Mouse (Mus musculus) lung, postnatal 14 days (tissue): ENCODE data around the gene Ccdc175.

Experiments used
- DNase-seq: peaks from one replicate; pipeline ENCODE4 v3.0.0; 2021

Ccdc175 gene

GRCm38 (mm10) chr12:72096966-72097365, 87.9 kb downstream of the Ccdc175 start:
- no peak for DNase-seq

GRCm38 (mm10) chr12:72089802-72090201, 95.0 kb downstream of the Ccdc175 start:
- DNase-seq = no peak

- DNase-seq = no peak
Observed at GRCm38 (mm10) chr12:72086166-72086825, 98.5 kb downstream of the Ccdc175 start.

GRCm38 (mm10) chr12:72085329-72086165, 99.3 kb downstream of the Ccdc175 start, which contains the start of the genes L3hypdh and Jkamp:
L3hypdh (minus strand) TSS chr12:72085439.
Jkamp (plus strand) TSS chr12:72085589.
- DNase-seq = peak; percentile 99

DNA sequence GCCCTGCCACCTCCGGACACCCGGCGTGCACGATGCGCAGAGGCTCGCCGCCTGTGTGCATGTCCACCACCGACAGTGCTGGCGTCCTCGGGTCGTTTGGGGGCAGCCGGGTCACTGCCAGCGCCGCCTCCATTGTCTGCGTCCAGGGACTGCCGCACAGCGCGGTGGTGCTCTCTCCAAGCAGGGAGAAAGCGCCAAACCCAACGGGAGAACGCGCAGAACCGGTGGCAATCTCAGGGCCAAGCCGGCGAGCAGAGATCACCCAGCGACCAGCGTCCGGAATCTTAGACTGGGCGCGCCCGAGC, 99.9 kb downstream of the Ccdc175 start:
- DNase-seq = no peak

GRCm38 (mm10) chr12:72084261-72085023, 100.4 kb downstream of the Ccdc175 start:
- peak; percentile 44 for DNase-seq

GRCm38 (mm10) chr12:72083265-72083664, 101.6 kb downstream of the Ccdc175 start:
- no peak for DNase-seq

DNA sequence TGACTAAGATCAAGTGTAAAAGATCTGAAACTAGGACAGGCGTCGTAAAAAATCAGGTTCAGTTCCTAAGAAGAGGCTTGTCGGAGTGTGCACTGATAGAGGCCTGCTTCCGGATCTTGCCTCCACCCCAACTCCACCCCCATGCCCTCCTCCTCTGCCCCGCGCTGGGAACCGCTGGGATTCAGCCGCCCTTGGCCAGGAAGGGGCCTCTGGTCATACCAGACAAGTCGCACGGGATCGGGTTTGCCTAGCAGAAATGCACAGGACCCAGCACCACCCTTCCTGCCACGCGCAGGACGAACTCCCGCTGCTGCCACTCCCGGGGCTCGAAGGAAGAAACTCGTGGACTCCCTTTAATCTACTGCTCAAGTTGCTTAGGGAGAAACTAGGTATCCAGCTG, 102.5 kb downstream of the Ccdc175 start:
- DNase-seq = peak; percentile 23

DNA sequence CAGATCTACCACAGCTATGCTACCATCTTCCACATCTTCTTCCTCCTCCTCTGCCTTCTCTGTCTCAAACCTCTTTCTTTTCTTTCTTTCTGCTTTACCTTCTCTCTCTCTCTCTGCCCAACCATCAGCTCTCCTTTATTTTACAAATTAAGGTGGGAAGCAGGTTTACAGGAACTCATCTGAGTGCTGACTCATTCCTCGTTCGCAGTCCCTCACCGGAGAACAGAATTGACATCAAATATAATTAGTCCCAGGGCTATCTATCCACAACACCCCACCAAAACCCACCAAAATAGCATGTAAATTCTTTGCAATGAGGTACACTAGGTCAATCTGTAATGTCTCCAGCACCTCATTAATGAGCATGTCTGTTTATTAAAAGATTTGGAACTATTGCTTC, 102.9 kb downstream of the Ccdc175 start:
- DNase-seq = no peak

DNA sequence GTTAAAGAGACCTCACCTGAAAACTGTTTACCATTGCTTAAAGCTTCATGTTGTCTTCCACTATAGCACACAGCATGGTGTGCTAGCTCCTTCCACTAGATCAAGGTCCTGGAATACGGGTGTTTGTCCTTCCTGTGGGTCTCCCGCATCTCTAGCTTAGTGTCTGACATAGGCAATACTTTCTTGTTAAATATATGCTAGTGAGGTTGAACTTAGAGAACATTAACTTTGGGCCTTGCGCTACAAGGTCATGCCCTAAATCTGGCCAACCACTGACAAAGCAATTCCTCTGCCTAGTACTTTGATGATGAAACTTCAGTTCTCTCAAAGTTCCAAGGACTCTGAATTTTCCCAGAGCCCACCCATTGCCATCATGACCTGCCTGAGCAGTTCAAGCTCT, 106.6 kb downstream of the Ccdc175 start:
- DNase-seq = no peak

DNA sequence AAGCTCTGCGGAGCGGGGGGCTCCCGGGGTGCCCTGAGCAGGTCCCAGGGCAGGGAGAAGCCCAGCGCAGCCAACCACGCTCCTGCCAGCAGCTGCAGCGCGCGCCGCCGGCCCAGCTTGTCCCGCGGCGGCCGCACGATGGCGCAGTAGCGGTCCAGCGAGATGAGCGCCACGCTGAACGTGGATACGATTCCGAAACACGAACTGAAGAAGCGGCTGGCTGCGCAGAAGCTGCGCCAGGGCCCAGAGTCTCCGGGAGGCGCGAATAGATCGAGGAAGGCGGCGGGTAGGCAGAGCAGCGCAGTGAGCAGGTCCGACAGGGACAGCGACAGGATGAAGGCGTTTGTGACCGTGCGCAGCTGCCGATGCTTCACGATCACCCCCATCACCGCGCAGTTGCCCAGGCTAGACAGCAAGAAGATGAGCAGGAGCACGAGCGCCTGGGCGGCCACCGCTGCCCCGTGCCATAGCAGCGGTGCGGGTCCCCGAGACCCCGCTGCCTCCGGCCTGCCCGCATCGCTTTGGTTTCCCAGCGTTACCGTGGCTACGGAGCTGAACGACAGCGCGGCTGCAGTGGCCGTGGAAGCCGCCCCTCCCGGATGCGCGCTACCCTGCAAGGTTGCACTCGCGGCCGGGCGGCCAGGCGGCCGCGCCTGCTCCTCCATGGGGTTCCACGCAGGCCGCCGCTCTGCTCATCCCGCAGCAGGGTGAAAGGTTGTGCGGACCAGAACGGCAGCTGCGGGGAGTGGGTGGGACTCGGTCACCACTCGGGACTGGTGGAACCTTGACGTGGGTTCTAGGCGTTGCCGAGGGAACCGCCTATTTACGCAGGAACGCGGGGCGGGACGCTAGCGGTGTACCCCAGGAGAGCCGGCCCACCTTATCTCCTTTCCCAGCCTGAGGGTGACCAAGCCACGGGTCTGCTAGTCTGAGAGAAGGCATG, 114.2 kb downstream of the Ccdc175 start, which contains the start of gene Gpr135:
Gpr135 (minus strand) TSS at position 799 of the 943 bp plus-strand sequence.
- DNase-seq = peak; percentile 81

- no peak for DNase-seq
Observed at GRCm38 (mm10) chr12:72069626-72070326, 115.1 kb downstream of the Ccdc175 start.

- DNase-seq = no peak
Observed at GRCm38 (mm10) chr12:72057780-72058179, 127.0 kb downstream of the Ccdc175 start.

- no peak for DNase-seq
Observed at GRCm38 (mm10) chr12:72053851-72054250, 131.0 kb downstream of the Ccdc175 start.

GRCm38 (mm10) chr12:72053303-72053702, 131.5 kb downstream of the Ccdc175 start:
- DNase-seq = no peak

GRCm38 (mm10) chr12:72052571-72052970, 132.3 kb downstream of the Ccdc175 start:
- DNase-seq = no peak
